Mouse (Mus musculus) kidney, adult 2 months (tissue): Measurements from ENCODE around the gene Ncoa1.

ENCODE experiments used
- CTCF ChIP-seq: fragments of 200-500 bp; conservative IDR thresholded peaks from 2 replicates; pipeline ENCODE4 v1.5.1; 2011; ENCODE audit warnings: low read depth, mild to moderate bottlenecking, control low read depth, low read length, moderate library complexity, mixed read lengths; ENCODE audit not compliant: insufficient read depth, insufficient read length
- POLR2A ChIP-seq: fragments of 200-500 bp; IDR thresholded peaks from one replicate; pipeline ENCODE4 v1.6.1; 2011; ENCODE audit warnings: low read depth, low read length, control low read depth

GRCm38 (mm10) chr12:4298626-4299025 lies 178.4 kb downstream of the Ncoa1 start:
- TF ChIP-seq POLR2A (no peak), CTCF (no peak)
